Mouse (Mus musculus) midbrain, embryonic 16.5 days (tissue): Measurements from ENCODE around the gene Mylpf. TPM values are rescaled to one million over a fixed set of nuclear protein-coding genes. Genes with fewer than 3 reads are reported as not detected.

Source experiments
- ATAC-seq: fragments of 200-750 bp; cut with Nextera tagmentation; 2 replicates; pipeline ENCODE4 v1.8.0; 2017; ENCODE audit warnings: moderate TSS enrichment
- H3K27ac ChIP-seq: fragments of 300-500 bp; sonication (generic); 2 replicates; pipeline ENCODE4 v1.5.1; 2014; ENCODE audit warnings: mild to moderate bottlenecking, low read length, mixed read lengths
- H3K27me3 ChIP-seq: fragments of 300-500 bp; sonication (generic); 2 replicates; pipeline ENCODE4 v1.6.1; 2014; ENCODE audit warnings: low read depth, low read length, mixed read lengths; ENCODE audit not compliant: control insufficient read depth, insufficient read depth
- H3K36me3 ChIP-seq: fragments of 300-500 bp; sonication (generic); 2 replicates; pipeline ENCODE4 v1.6.1; 2014; ENCODE audit warnings: mild to moderate bottlenecking, low read length, moderate library complexity, mixed read lengths; ENCODE audit not compliant: control insufficient read depth, insufficient read depth
- H3K4me1 ChIP-seq: fragments of 300-500 bp; sonication (generic); 2 replicates; pipeline ENCODE4 v1.6.1; 2014; ENCODE audit warnings: mild to moderate bottlenecking, low read length, mixed read lengths; ENCODE audit not compliant: control insufficient read depth, insufficient read depth
- H3K4me2 ChIP-seq: fragments of 300-500 bp; sonication (generic); 2 replicates; pipeline ENCODE4 v1.6.1; 2014; ENCODE audit warnings: mild to moderate bottlenecking, low read length, mixed read lengths
- H3K4me3 ChIP-seq: fragments of 300-500 bp; sonication (generic); 2 replicates; pipeline ENCODE4 v1.5.1; 2014; ENCODE audit warnings: low read depth, mild to moderate bottlenecking, low read length, moderate library complexity, mixed read lengths
- H3K9ac ChIP-seq: fragments of 300-500 bp; sonication (generic); 2 replicates; pipeline ENCODE4 v1.6.1; 2014; ENCODE audit warnings: low read depth, low read length, mixed read lengths
- H3K9me3 ChIP-seq: fragments of 300-500 bp; sonication (generic); replicated peaks from 2 replicates; pipeline ENCODE4 v1.6.1; 2014; ENCODE audit warnings: mild to moderate bottlenecking, low read length, mixed read lengths; ENCODE audit not compliant: control insufficient read depth, poor library complexity, severe bottlenecking
- WGBS: fragments of 180-500 bp; shearing (Covaris S2); extraction: QIAGEN DNeasy Blood & Tissue Kit; methylation state at CpG from one replicate; pipeline ENCODE4 v1.1.7; 2014; 5-methylcytosine and 5-hydroxymethylcytosine counted together
- polyA plus RNA-seq: library from polyadenylated mRNA; unstranded; fragments of >200 nt; fragmentation: Nextera tagmentation; extraction: Ambion mirVana; gene quantifications from 2 replicates; pipeline ENCODE4 v1.2.1, GENCODE M21; 2015

Mylpf gene
- polyA plus RNA-seq, 1 experiment from 2014 or later = 2.8 TPM

- H3K9me3 ChIP-seq = no peaks in the 10 kb centered on the region
- H3K4me2 ChIP-seq = no peak overlapping the region
- H3K36me3 ChIP-seq = no peaks in the 10 kb centered on the region
- H3K4me3 ChIP-seq = no peak overlapping the region
- H3K9ac ChIP-seq = no peak overlapping the region
- H3K4me1 ChIP-seq = peaks cover 3% of the 10 kb centered on the region
- no peak overlapping the region for H3K27ac ChIP-seq
- ATAC-seq = no peak
- no peaks in the 10 kb centered on the region for H3K27me3 ChIP-seq
- 92% methylated on average over 12 of the region's 12 CpGs for WGBS
Observed at GRCm38 (mm10) chr7:127212432-127213250, 4.0 kb downstream of the Mylpf start.

GRCm38 (mm10) chr7:127213485-127213884 lies 4.8 kb downstream of the Mylpf start:
- H3K4me2 ChIP-seq = no peak overlapping the region

GRCm38 (mm10) chr7:127213930-127214329 lies 5.2 kb downstream of the Mylpf start:
- WGBS = 54% methylated on average over 12 of the region's 12 CpGs

More at GRCm38 (mm10) chr7:127213485-127213884, 4.8 kb downstream of the Mylpf start:
- H3K4me3 ChIP-seq = no peak overlapping the region
- ATAC-seq = no peak
- H3K9me3 ChIP-seq = no peaks in the 10 kb centered on the region
- no peak overlapping the region for H3K9ac ChIP-seq
- no peak overlapping the region for H3K27ac ChIP-seq
- no peaks in the 10 kb centered on the region for H3K36me3 ChIP-seq
- H3K4me1 ChIP-seq = peaks cover 3% of the 10 kb centered on the region
- H3K27me3 ChIP-seq = no peaks in the 10 kb centered on the region
- 41% methylated on average over 7 of the region's 7 CpGs for WGBS

GRCm38 (mm10) chr7:127214521-127214920 lies 5.8 kb downstream of the Mylpf start:
- Histone ChIP-seq H3K9ac (0 out of 2 replicates have a peak overlapping the region, but pooled peaks have one; percentile 7), H3K27me3 (no peaks in the 10 kb centered on the region), H3K9me3 (no peaks in the 10 kb centered on the region), H3K4me1 (peaks cover 1% of the 10 kb centered on the region), H3K36me3 (no peaks in the 10 kb centered on the region), H3K4me2 (no peak overlapping the region; the same call in 1 of the 2 replicates), H3K27ac (no peak overlapping the region), H3K4me3 (no peak overlapping the region)
- no peak for ATAC-seq
- WGBS = 27% methylated on average over 21 of the region's 21 CpGs

More at GRCm38 (mm10) chr7:127213930-127214329, 5.2 kb downstream of the Mylpf start:
- H3K4me1 ChIP-seq = peaks cover 3% of the 10 kb centered on the region
- H3K27ac ChIP-seq = no peak overlapping the region
- no peaks in the 10 kb centered on the region for H3K9me3 ChIP-seq
- H3K36me3 ChIP-seq = no peaks in the 10 kb centered on the region
- no peak for ATAC-seq
- H3K4me3 ChIP-seq = no peak overlapping the region
- H3K4me2 ChIP-seq = no peak overlapping the region
- H3K9ac ChIP-seq = no peak overlapping the region
- H3K27me3 ChIP-seq = no peaks in the 10 kb centered on the region

GRCm38 (mm10) chr7:127214981-127215871 lies 6.5 kb downstream of the Mylpf start:
- Histone ChIP-seq H3K36me3 (no peaks in the 10 kb centered on the region), H3K4me1 (no peaks in the 10 kb centered on the region), H3K27ac (no peak overlapping the region), H3K4me3 (peak overlapping the region; percentile 19; the same call in 1 of the 2 replicates), H3K27me3 (no peaks in the 10 kb centered on the region), H3K9ac (peak overlapping the region; percentile 42; the same call in 1 of the 2 replicates), H3K9me3 (no peaks in the 10 kb centered on the region), H3K4me2 (peak overlapping the region; percentile 43)
- WGBS = 22% methylated on average over 33 of the region's 33 CpGs
- ATAC-seq = no peak

DNA sequence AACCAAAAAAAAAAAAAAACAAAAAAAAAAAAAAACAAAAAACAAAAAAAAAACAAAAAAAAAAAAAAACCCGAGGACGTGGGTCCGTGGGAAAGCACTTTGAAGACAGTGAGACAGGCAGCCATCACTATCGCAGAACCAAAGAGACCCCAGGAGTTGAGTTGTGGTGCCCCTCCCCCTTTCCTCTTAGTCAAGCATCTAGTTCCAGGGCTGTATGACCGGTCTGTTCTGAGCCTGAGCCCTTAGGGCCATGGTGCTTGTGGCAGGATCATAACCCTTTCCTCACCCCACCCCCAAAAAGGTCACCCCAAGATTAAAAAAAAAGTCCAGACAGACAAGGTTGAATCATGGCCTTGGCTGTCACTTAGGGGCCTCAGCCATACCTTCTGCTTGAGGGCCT lies 7.6 kb downstream of the Mylpf start:
- no peaks in the 10 kb centered on the region for H3K36me3 ChIP-seq
- 90% methylated on average over 5 of the region's 5 CpGs for WGBS
- H3K9me3 ChIP-seq = no peaks in the 10 kb centered on the region
- H3K27me3 ChIP-seq = no peaks in the 10 kb centered on the region
- H3K27ac ChIP-seq = no peak overlapping the region
- H3K4me3 ChIP-seq = no peak overlapping the region
- no peak overlapping the region for H3K9ac ChIP-seq
- H3K4me1 ChIP-seq = no peaks in the 10 kb centered on the region
- no peak for ATAC-seq
- H3K4me2 ChIP-seq = no peak overlapping the region

GRCm38 (mm10) chr7:127217475-127217874 lies 8.8 kb downstream of the Mylpf start:
- no peak for ATAC-seq
- no peak overlapping the region for H3K27ac ChIP-seq
- no peak overlapping the region for H3K4me3 ChIP-seq
- no peak overlapping the region for H3K4me2 ChIP-seq
- WGBS = 92% methylated on average over 6 of the region's 6 CpGs
- no peaks in the 10 kb centered on the region for H3K4me1 ChIP-seq
- H3K9me3 ChIP-seq = no peaks in the 10 kb centered on the region
- no peak overlapping the region for H3K9ac ChIP-seq
- H3K36me3 ChIP-seq = no peaks in the 10 kb centered on the region
- no peaks in the 10 kb centered on the region for H3K27me3 ChIP-seq

- H3K4me2 ChIP-seq = no peak overlapping the region
- 80% methylated on average over 10 of the region's 10 CpGs for WGBS
- H3K36me3 ChIP-seq = no peaks in the 10 kb centered on the region
- no peak overlapping the region for H3K9ac ChIP-seq
- ATAC-seq = no peak
- H3K4me1 ChIP-seq = no peaks in the 10 kb centered on the region
- no peak overlapping the region for H3K27ac ChIP-seq
- no peak overlapping the region for H3K4me3 ChIP-seq
- H3K9me3 ChIP-seq = no peaks in the 10 kb centered on the region
- H3K27me3 ChIP-seq = no peaks in the 10 kb centered on the region
Observed at GRCm38 (mm10) chr7:127217901-127218642, 9.4 kb downstream of the Mylpf start.
